Mouse (Mus musculus) lung, embryonic 16.5 days (tissue): ENCODE results near the gene Synrg. TPM values are rescaled to one million over a fixed set of nuclear protein-coding genes. Genes with fewer than 3 reads are reported as not detected.
A peak's percentile ranks its signal among the peaks of the same experiment; 100 is the strongest.

Experiments used
- ATAC-seq: fragments of 200-750 bp; cut with Nextera tagmentation; 2 replicates; pipeline ENCODE4 v1.8.0; 2017; ENCODE audit warnings: low read depth, mild to moderate bottlenecking, moderate library complexity
- H3K27ac ChIP-seq: fragments of 300-500 bp; sonication (generic); 2 replicates; pipeline ENCODE4 v1.5.1; 2014; ENCODE audit warnings: mild to moderate bottlenecking, control low read depth, low read length
- H3K27me3 ChIP-seq: fragments of 300-500 bp; sonication (generic); 2 replicates; pipeline ENCODE4 v1.6.1; 2014; ENCODE audit warnings: low read depth, low read length, mixed read lengths; ENCODE audit not compliant: control insufficient read depth, insufficient read depth
- H3K36me3 ChIP-seq: fragments of 300-500 bp; sonication (generic); 2 replicates; pipeline ENCODE4 v1.6.1; 2014; ENCODE audit warnings: low read length; ENCODE audit not compliant: control insufficient read depth, insufficient read depth
- H3K4me1 ChIP-seq: fragments of 300-500 bp; sonication (generic); replicated peaks from 2 replicates; pipeline ENCODE4 v1.6.1; 2014; ENCODE audit warnings: low read length, mixed read lengths; ENCODE audit not compliant: control insufficient read depth, insufficient read depth
- H3K4me2 ChIP-seq: fragments of 300-500 bp; sonication (generic); 2 replicates; pipeline ENCODE4 v1.6.1; 2014; ENCODE audit warnings: low read depth, low read length, control low read depth
- H3K4me3 ChIP-seq: fragments of 300-500 bp; sonication (generic); 2 replicates; pipeline ENCODE4 v1.5.1; 2014; ENCODE audit warnings: mild to moderate bottlenecking, low read length, control low read depth
- H3K9ac ChIP-seq: fragments of 300-500 bp; sonication (generic); 2 replicates; pipeline ENCODE4 v1.6.1; 2014; ENCODE audit warnings: low read length, control low read depth
- H3K9me3 ChIP-seq: fragments of 300-500 bp; sonication (generic); 2 replicates; pipeline ENCODE4 v1.6.1; 2016; ENCODE audit warnings: low read length; ENCODE audit not compliant: control insufficient read depth
- WGBS: fragments of 180-500 bp; shearing (Covaris S2); extraction: QIAGEN DNeasy Blood & Tissue Kit; methylation state at CpG from one replicate; pipeline ENCODE4 v1.1.7; 2014; 5-methylcytosine and 5-hydroxymethylcytosine counted together
- polyA plus RNA-seq: library from polyadenylated mRNA; unstranded; fragments of >200 nt; fragmentation: Nextera tagmentation; extraction: Ambion mirVana; gene quantifications from 2 replicates; pipeline ENCODE4 v1.2.1, GENCODE M21; 2015

Synrg gene
- polyA plus RNA-seq, 1 experiment from 2014 or later: 11.1 TPM

GRCm38 (mm10) chr11:84042808-84043762 lies 78.9 kb downstream of the Synrg start:
- no peaks in the 10 kb centered on the region for H3K27me3 ChIP-seq
- no peak overlapping the region for H3K27ac ChIP-seq
- no peak overlapping the region for H3K4me3 ChIP-seq
- no peaks in the 10 kb centered on the region for H3K9me3 ChIP-seq
- no peaks in the 10 kb centered on the region; the same call in 1 of the 2 replicates for H3K36me3 ChIP-seq
- 55% methylated on average over 14 of the region's 14 CpGs for WGBS
- peaks cover 3% of the 10 kb centered on the region; the same call in 1 of the 2 replicates for H3K4me1 ChIP-seq
- H3K4me2 ChIP-seq: no peak overlapping the region
- H3K9ac ChIP-seq: no peak overlapping the region
- peak; percentile 48; the same call in 1 of the 2 replicates for ATAC-seq

GRCm38 (mm10) chr11:84044988-84045387 lies 80.8 kb downstream of the Synrg start:
- WGBS: 21% methylated on average over 1 of the region's 1 CpGs
- no peaks in the 10 kb centered on the region for H3K9me3 ChIP-seq
- ATAC-seq: no peak
- peaks cover 9% of the 10 kb centered on the region; the same call in 1 of the 2 replicates for H3K4me1 ChIP-seq
- H3K4me3 ChIP-seq: no peak overlapping the region
- H3K4me2 ChIP-seq: no peak overlapping the region
- no peak overlapping the region for H3K27ac ChIP-seq
- no peak overlapping the region for H3K9ac ChIP-seq
- no peaks in the 10 kb centered on the region for H3K27me3 ChIP-seq
- no peaks in the 10 kb centered on the region; the same call in 1 of the 2 replicates for H3K36me3 ChIP-seq

GRCm38 (mm10) chr11:84047270-84047669 lies 83.0 kb downstream of the Synrg start:
- Histone ChIP-seq H3K4me2 (no peak overlapping the region), H3K9ac (no peak overlapping the region), H3K27me3 (no peaks in the 10 kb centered on the region), H3K9me3 (no peaks in the 10 kb centered on the region), H3K4me3 (no peak overlapping the region), H3K27ac (peak overlapping the region; percentile 26), H3K36me3 (no peaks in the 10 kb centered on the region), H3K4me1 (peaks cover 9% of the 10 kb centered on the region; the same call in 1 of the 2 replicates)
- peak; percentile 37; the same call in 1 of the 2 replicates for ATAC-seq
- 50% methylated on average over 4 of the region's 4 CpGs for WGBS

GRCm38 (mm10) chr11:84048411-84048810 lies 84.2 kb downstream of the Synrg start:
- 70% methylated on average over 10 of the region's 10 CpGs for WGBS
- Histone ChIP-seq H3K9ac (no peak overlapping the region), H3K36me3 (no peaks in the 10 kb centered on the region), H3K27ac (no peak overlapping the region), H3K9me3 (no peaks in the 10 kb centered on the region), H3K4me3 (no peak overlapping the region), H3K4me1 (peaks cover 10% of the 10 kb centered on the region), H3K27me3 (no peaks in the 10 kb centered on the region), H3K4me2 (no peak overlapping the region)
- no peak for ATAC-seq

- H3K36me3 ChIP-seq: no peaks in the 10 kb centered on the region
- H3K9ac ChIP-seq: no peak overlapping the region
- WGBS: 83% methylated on average over 7 of the region's 7 CpGs
- H3K9me3 ChIP-seq: no peaks in the 10 kb centered on the region
- H3K27ac ChIP-seq: no peak overlapping the region
- ATAC-seq: no peak
- no peak overlapping the region for H3K4me2 ChIP-seq
- H3K4me3 ChIP-seq: no peak overlapping the region
- H3K27me3 ChIP-seq: no peaks in the 10 kb centered on the region
- H3K4me1 ChIP-seq: peaks cover 12% of the 10 kb centered on the region
Measured at GRCm38 (mm10) chr11:84053055-84053454, 88.8 kb downstream of the Synrg start.

GRCm38 (mm10) chr11:84053524-84054163 lies 89.4 kb downstream of the Synrg start:
- 63% methylated on average over 10 of the region's 10 CpGs for WGBS

GRCm38 (mm10) chr11:84057418-84057817 lies 93.2 kb downstream of the Synrg start:
- Histone ChIP-seq H3K4me1 (peaks cover 6% of the 10 kb centered on the region), H3K36me3 (no peaks in the 10 kb centered on the region), H3K4me3 (no peak overlapping the region), H3K27ac (no peak overlapping the region), H3K4me2 (no peak overlapping the region), H3K9me3 (no peaks in the 10 kb centered on the region), H3K9ac (no peak overlapping the region), H3K27me3 (no peaks in the 10 kb centered on the region)
- ATAC-seq: no peak
- WGBS: 91% methylated on average over 2 of the region's 2 CpGs

More at GRCm38 (mm10) chr11:84053524-84054163, 89.4 kb downstream of the Synrg start:
- H3K9ac ChIP-seq: no peak overlapping the region
- H3K9me3 ChIP-seq: no peaks in the 10 kb centered on the region
- H3K4me2 ChIP-seq: no peak overlapping the region
- H3K4me1 ChIP-seq: peaks cover 10% of the 10 kb centered on the region
- no peaks in the 10 kb centered on the region for H3K36me3 ChIP-seq
- no peak overlapping the region; the same call in 1 of the 2 replicates for H3K27ac ChIP-seq
- no peaks in the 10 kb centered on the region for H3K27me3 ChIP-seq
- peak; percentile 11; the same call in 1 of the 2 replicates for ATAC-seq
- no peak overlapping the region for H3K4me3 ChIP-seq

- peaks cover 2% of the 10 kb centered on the region; the same call in 1 of the 2 replicates for H3K4me1 ChIP-seq
- H3K36me3 ChIP-seq: no peaks in the 10 kb centered on the region
- WGBS: 93% methylated on average over 2 of the region's 2 CpGs
- ATAC-seq: no peak
- no peak overlapping the region for H3K9ac ChIP-seq
- no peak overlapping the region for H3K27ac ChIP-seq
- no peaks in the 10 kb centered on the region for H3K27me3 ChIP-seq
- H3K9me3 ChIP-seq: no peaks in the 10 kb centered on the region
- no peak overlapping the region for H3K4me3 ChIP-seq
- no peak overlapping the region for H3K4me2 ChIP-seq
Measured at GRCm38 (mm10) chr11:84059784-84060183, 95.6 kb downstream of the Synrg start.

GRCm38 (mm10) chr11:84060635-84061034 lies 96.4 kb downstream of the Synrg start:
- no peak for ATAC-seq
- Histone ChIP-seq H3K27ac (no peak overlapping the region), H3K36me3 (no peaks in the 10 kb centered on the region), H3K4me2 (no peak overlapping the region), H3K4me1 (peaks cover 3% of the 10 kb centered on the region; the same call in 1 of the 2 replicates), H3K27me3 (no peaks in the 10 kb centered on the region), H3K9me3 (no peaks in the 10 kb centered on the region), H3K4me3 (no peak overlapping the region), H3K9ac (no peak overlapping the region)
- 75% methylated on average over 6 of the region's 6 CpGs for WGBS
